ENCODE assay signal across 31 mouse cellular contexts in genomic region chr10:127801612-127802011, GRCm38 (mm10). TPM values are rescaled to one million over a fixed set of nuclear protein-coding genes. Genes with fewer than 3 reads are reported as not detected.
"Had no signal": no experiment of that assay in that cellular context is flagged by ENCODE, and none has a peak within 500 bp of the region (broad histone marks: within the 10 kb centered on the region; RNA-seq: fewer than 3 reads in every experiment).

No protein-coding gene starts in this region.

- DNase-seq: layer of hippocampus, postnatal 36 days; lung, adult 18-20 months; lung, postnatal 10 days; lung, postnatal 36 days; retina, postnatal 1 day; right cerebral cortex, postnatal 25 days; thymus, postnatal 25 days had no signal

- H3K27ac ChIP-seq: left cerebral cortex, adult 2 months; liver, embryonic 15.5 days; lung, embryonic 15.5 days; midbrain, embryonic 10.5 days; midbrain, embryonic 13.5 days; neural tube, embryonic 13.5 days had no signal

- H3K4me2 ChIP-seq: liver, embryonic 11.5 days; liver, embryonic 15.5 days; lung, embryonic 15.5 days; midbrain, embryonic 13.5 days; neural tube, embryonic 13.5 days had no signal

- H3K27me3 ChIP-seq: liver, embryonic 15.5 days; lung, embryonic 15.5 days; megakaryocyte, embryonic 14.5 days; midbrain, embryonic 13.5 days; neural tube, embryonic 13.5 days had no signal

- ATAC-seq: intestine, postnatal 0 days; midbrain, embryonic 13.5 days; midbrain, embryonic 16.5 days had no signal

- H3K9ac ChIP-seq: liver, embryonic 15.5 days; lung, embryonic 15.5 days; midbrain, embryonic 13.5 days; neural tube, embryonic 13.5 days had no signal

- H3K4me1 ChIP-seq: liver, embryonic 15.5 days; lung, embryonic 15.5 days; megakaryocyte, embryonic 14.5 days; midbrain, embryonic 13.5 days; neural tube, embryonic 13.5 days had no signal

- H3K4me3 ChIP-seq: left cerebral cortex, adult 2 months; liver, embryonic 15.5 days; lung, embryonic 15.5 days; megakaryocyte, embryonic 14.5 days; midbrain, embryonic 10.5 days; midbrain, embryonic 13.5 days; myocyte; neural tube, embryonic 13.5 days had no signal

- H3K36me3 ChIP-seq: liver, embryonic 15.5 days; lung, embryonic 15.5 days; midbrain, embryonic 10.5 days; midbrain, embryonic 13.5 days; neural tube, embryonic 13.5 days had no signal

- H3K9me3 ChIP-seq: liver, embryonic 15.5 days; lung, embryonic 15.5 days; midbrain, embryonic 10.5 days; midbrain, embryonic 13.5 days had no signal

RNA-seq across cellular contexts. Expression of gene Rdh16, which starts 0.7 kb away (rescaled TPM):
- total RNA-seq: monocyte, adult 5-6 weeks; neutrophil, adult 5-6 weeks had no signal
- polyA plus RNA-seq: intestine, embryonic 14.5 days; limb, embryonic 11.5 days; liver, embryonic 11.5 days; lung, embryonic 15.5 days; midbrain, embryonic 10.5 days; midbrain, embryonic 13.5 days; midbrain, embryonic 16.5 days; myocyte; neural tube, embryonic 13.5 days; stomach, embryonic 14.5 days; thymus, postnatal 0 days had no signal

RNA-seq across cellular contexts. Expression of gene Rdh9, which starts 25.4 kb away (rescaled TPM):
- total RNA-seq: left cerebral cortex, postnatal 36 days; neutrophil, adult 5-6 weeks had no signal
- polyA plus RNA-seq: limb, embryonic 11.5 days; liver, embryonic 11.5 days; liver, embryonic 15.5 days; lung, embryonic 15.5 days; midbrain, embryonic 16.5 days; stomach, embryonic 14.5 days; thymus, postnatal 0 days had no signal

RNA-seq across cellular contexts. Expression of gene Rdh16f1, which starts 42.0 kb away (rescaled TPM):
- total RNA-seq: layer of hippocampus, postnatal 36 days; left cerebral cortex, adult 2 months; monocyte, adult 5-6 weeks; neutrophil, adult 5-6 weeks had no signal
- polyA plus RNA-seq: intestine, embryonic 14.5 days; limb, embryonic 11.5 days; midbrain, embryonic 10.5 days; midbrain, embryonic 13.5 days; neural tube, embryonic 13.5 days; stomach, embryonic 14.5 days had no signal

RNA-seq across cellular contexts. Expression of gene Rdh1, which starts 42.1 kb away (rescaled TPM):
- total RNA-seq: monocyte, adult 5-6 weeks had no signal
- polyA plus RNA-seq: limb, embryonic 11.5 days; lung, embryonic 15.5 days; midbrain, embryonic 16.5 days; neural tube, embryonic 13.5 days; stomach, embryonic 14.5 days; thymus, postnatal 0 days had no signal

RNA-seq across cellular contexts. Expression of gene Rdh19, which starts 48.1 kb away (rescaled TPM):
- total RNA-seq: layer of hippocampus, adult 8-10 months; layer of hippocampus, postnatal 10 days; layer of hippocampus, postnatal 36 days; left cerebral cortex, adult 2 months; left cerebral cortex, postnatal 10 days; left cerebral cortex, postnatal 36 days; monocyte, adult 5-6 weeks; neutrophil, adult 5-6 weeks had no signal
- polyA plus RNA-seq: intestine, embryonic 14.5 days; intestine, postnatal 0 days; large intestine, adult 2 months; limb, embryonic 11.5 days; limb, embryonic 14.5 days; liver, embryonic 11.5 days; lung, embryonic 15.5 days; midbrain, embryonic 10.5 days; midbrain, embryonic 13.5 days; midbrain, embryonic 16.5 days; myocyte; neural tube, embryonic 13.5 days; spleen, adult 2 months; stomach, embryonic 14.5 days; thymus, postnatal 0 days had no signal
